Mouse (Mus musculus) forebrain, embryonic 13.5 days (tissue): ENCODE measurements around the gene Gab1. TPM values are rescaled to one million over a fixed set of nuclear protein-coding genes. Genes with fewer than 3 reads are reported as not detected.
"Not testable (repeated sequence)": the region's sequence is repeated elsewhere in the genome, so short reads cannot be mapped to it uniquely, and the experiment has no call there.

Source experiments
- ATAC-seq: fragments of 200-750 bp; cut with Nextera tagmentation; 2 replicates; pipeline ENCODE4 v1.8.0; 2017
- H3K27ac ChIP-seq: fragments of 300-500 bp; sonication (generic); 2 replicates; pipeline ENCODE4 v1.5.1; 2015; ENCODE audit warnings: inconsistent platforms, mild to moderate bottlenecking, moderate library complexity
- H3K27me3 ChIP-seq: fragments of 300-500 bp; sonication (generic); 2 replicates; pipeline ENCODE4 v1.6.1; 2015; ENCODE audit warnings: mild to moderate bottlenecking, inconsistent platforms
- H3K36me3 ChIP-seq: fragments of 300-500 bp; sonication (generic); 2 replicates; pipeline ENCODE4 v1.6.1; 2015; ENCODE audit warnings: mild to moderate bottlenecking, inconsistent platforms; ENCODE audit not compliant: poor library complexity, severe bottlenecking
- H3K4me1 ChIP-seq: fragments of 300-500 bp; sonication (generic); 2 replicates; pipeline ENCODE4 v1.6.1; 2015; ENCODE audit warnings: inconsistent platforms
- H3K4me2 ChIP-seq: fragments of 300-500 bp; sonication (generic); 2 replicates; pipeline ENCODE4 v1.6.1; 2015; ENCODE audit warnings: inconsistent platforms, mild to moderate bottlenecking, moderate library complexity
- H3K4me3 ChIP-seq: fragments of 300-500 bp; sonication (generic); 2 replicates; pipeline ENCODE4 v1.5.1; 2015; ENCODE audit warnings: mild to moderate bottlenecking, inconsistent platforms
- H3K9ac ChIP-seq: fragments of 300-500 bp; sonication (generic); 2 replicates; pipeline ENCODE4 v1.6.1; 2015; ENCODE audit warnings: mild to moderate bottlenecking, inconsistent platforms
- H3K9me3 ChIP-seq: fragments of 300-500 bp; sonication (generic); replicated peaks from 2 replicates; pipeline ENCODE4 v1.6.1; 2016; ENCODE audit warnings: inconsistent platforms
- WGBS: fragments of 180-500 bp; shearing (Covaris S2); methylation state at CpG from one replicate; pipeline ENCODE4 v1.1.7; 2015; 5-methylcytosine and 5-hydroxymethylcytosine counted together
- polyA plus RNA-seq: library from polyadenylated mRNA; unstranded; fragments of >200 nt; fragmentation: Nextera tagmentation; extraction: Ambion mirVana; gene quantifications from 2 replicates; pipeline ENCODE4 v1.2.1, GENCODE M21; 2015

The Gab1 gene
- polyA plus RNA-seq, 1 experiment from 2014 or later: 10.8 TPM

- H3K27me3 ChIP-seq: no peaks in the 10 kb centered on the region
- no peaks in the 10 kb centered on the region for H3K9me3 ChIP-seq
- no peak for ATAC-seq
- H3K4me1 ChIP-seq: no peaks in the 10 kb centered on the region
- no peaks in the 10 kb centered on the region for H3K36me3 ChIP-seq
- WGBS: 89% methylated on average over 4 of the region's 4 CpGs
- no peak overlapping the region for H3K4me2 ChIP-seq
- no peak overlapping the region for H3K9ac ChIP-seq
- no peak overlapping the region for H3K27ac ChIP-seq
- H3K4me3 ChIP-seq: no peak overlapping the region
Observed at GRCm38 (mm10) chr8:80749091-80749490, 131.2 kb downstream of the Gab1 start.

- Histone ChIP-seq H3K27ac (peak overlapping the region; percentile 89), H3K4me1 (peaks cover 11% of the 10 kb centered on the region), H3K27me3 (no peaks in the 10 kb centered on the region), H3K4me3 (peak overlapping the region; percentile 90), H3K36me3 (peaks cover 10% of the 10 kb centered on the region), H3K9me3 (no peaks in the 10 kb centered on the region), H3K9ac (peak overlapping the region; percentile 68), H3K4me2 (peak overlapping the region; percentile 55)
- ATAC-seq: peak; percentile 58
- 14% methylated on average over 14 of the region's 14 CpGs for WGBS
Observed at GRCm38 (mm10) chr8:80739932-80740331, 140.4 kb downstream of the Gab1 start.

GRCm38 (mm10) chr8:80739155-80739924 is 141.0 kb downstream of the Gab1 start, which contains the start of gene Smarca5:
Smarca5 (minus strand) TSS chr8:80739497.
- Histone ChIP-seq H3K36me3 (peaks cover 13% of the 10 kb centered on the region), H3K4me2 (peak within 1 kb of the TSS; percentile 85), H3K4me1 (peaks cover 11% of the 10 kb centered on the region), H3K9ac (peak within 1 kb of the TSS; percentile 97), H3K4me3 (peak within 1 kb of the TSS; percentile 90), H3K27ac (peak within 1 kb of the TSS; percentile 100)
- H3K9me3 ChIP-seq, H3K27me3 ChIP-seq: not testable (repeated sequence)
- peak; percentile 98 for ATAC-seq
- WGBS: under 1% methylated on average over 81 of the region's 91 CpGs

GRCm38 (mm10) chr8:80738388-80739154 is 141.7 kb downstream of the Gab1 start:
- peak overlapping the region; percentile 90 for H3K4me3 ChIP-seq
- peak overlapping the region; percentile 97 for H3K9ac ChIP-seq
- no peaks in the 10 kb centered on the region for H3K27me3 ChIP-seq
- H3K36me3 ChIP-seq: peaks cover 19% of the 10 kb centered on the region
- peak overlapping the region; percentile 85 for H3K4me2 ChIP-seq
- peaks cover 11% of the 10 kb centered on the region for H3K4me1 ChIP-seq
- H3K27ac ChIP-seq: peak overlapping the region; percentile 100
- no peaks in the 10 kb centered on the region for H3K9me3 ChIP-seq
- peak; percentile 74 for ATAC-seq
- WGBS: under 1% methylated on average over 81 of the region's 84 CpGs

- no peak for ATAC-seq
- WGBS: 0% methylated on average over 5 of the region's 5 CpGs
Observed at GRCm38 (mm10) chr8:80738046-80738387, 142.3 kb downstream of the Gab1 start.

GRCm38 (mm10) chr8:80732326-80732725 is 148.0 kb downstream of the Gab1 start:
- Histone ChIP-seq H3K4me1 (peaks cover 4% of the 10 kb centered on the region; the same call in 1 of the 2 replicates), H3K36me3 (peaks cover 65% of the 10 kb centered on the region)

More at GRCm38 (mm10) chr8:80738046-80738387, 142.3 kb downstream of the Gab1 start:
- Histone ChIP-seq H3K4me1 (peaks cover 11% of the 10 kb centered on the region), H3K27me3 (no peaks in the 10 kb centered on the region), H3K27ac (peak overlapping the region; percentile 100), H3K9me3 (no peaks in the 10 kb centered on the region), H3K4me3 (peak overlapping the region; percentile 90), H3K9ac (peak overlapping the region; percentile 97), H3K36me3 (peaks cover 23% of the 10 kb centered on the region), H3K4me2 (peak overlapping the region; percentile 85)

GRCm38 (mm10) chr8:80714461-80714860 is 165.9 kb downstream of the Gab1 start:
- Histone ChIP-seq H3K36me3 (peaks cover 68% of the 10 kb centered on the region), H3K27me3 (no peaks in the 10 kb centered on the region), H3K9me3 (no peaks in the 10 kb centered on the region), H3K4me1 (no peaks in the 10 kb centered on the region), H3K27ac (no peak overlapping the region), H3K9ac (no peak overlapping the region), H3K4me2 (no peak overlapping the region), H3K4me3 (no peak overlapping the region)
- whole genome bisulfite sequencing: 89% methylated on average over 1 of the region's 1 CpGs
- no peak for ATAC-seq

More at GRCm38 (mm10) chr8:80732326-80732725, 148.0 kb downstream of the Gab1 start:
- Histone ChIP-seq H3K4me3 (no peak overlapping the region), H3K4me2 (no peak overlapping the region), H3K27ac (no peak overlapping the region), H3K9ac (no peak overlapping the region), H3K9me3 (no peaks in the 10 kb centered on the region), H3K27me3 (no peaks in the 10 kb centered on the region)
- ATAC-seq: no peak

Other genes starting within 250 kb of the Gab1 start
- 101 and 102 TPM in 2 replicates for gene Smarca5, start 141.0 kb downstream of the Gab1 start, polyA plus RNA-seq
- gene Usp38, start 134.4 kb upstream of the Gab1 start, polyA plus RNA-seq: 20.4 and 21.1 TPM in 2 replicates